Mouse (Mus musculus): ENCODE results near the gene Selenot. TPM values are rescaled to one million over a fixed set of nuclear protein-coding genes. Genes with fewer than 3 reads are reported as not detected.
A peak's percentile ranks its signal among the peaks of the same experiment; 100 is the strongest.
"Not testable (repeated sequence)": the region's sequence is repeated elsewhere in the genome, so short reads cannot be mapped to it uniquely, and the experiment has no call there.

The Selenot gene
- total RNA-seq, 2 experiments from 2014 or later: 119 to 136 TPM

DNA sequence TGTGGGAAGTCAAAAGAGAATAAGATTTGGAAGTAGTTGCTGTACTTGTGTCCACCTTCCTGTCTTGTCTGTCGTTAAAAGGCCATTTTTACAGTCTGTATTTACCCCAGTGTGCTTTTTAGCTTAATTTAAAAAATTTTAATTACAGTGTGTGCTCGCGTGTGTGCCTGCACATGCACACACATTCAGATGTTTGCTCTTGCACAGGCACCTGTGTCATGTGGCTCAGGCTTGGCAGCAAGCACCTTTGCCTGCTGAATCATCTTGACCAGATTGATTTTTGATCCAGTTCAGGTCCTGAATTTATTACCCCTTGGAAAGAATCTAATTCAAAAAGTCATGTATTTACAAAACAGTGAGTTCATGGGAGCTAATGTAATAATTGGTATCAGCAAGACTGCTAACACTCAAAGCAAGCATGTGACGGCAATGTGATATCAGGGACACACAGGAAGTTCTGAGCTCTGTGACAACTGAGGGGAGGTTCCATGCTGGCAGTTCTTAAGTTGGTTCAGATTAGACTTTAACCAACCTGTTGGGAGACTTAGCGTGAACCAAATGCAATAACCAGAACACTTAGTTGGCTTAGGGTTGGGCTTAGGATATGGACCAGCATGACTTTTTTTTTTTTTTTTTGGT, 6.5 kb downstream of the Selenot start:
- no peak overlapping the region for H3K4me3 ChIP-seq
- H3K27ac ChIP-seq: peak overlapping the region; percentile 0; the same call in 1 of the 2 replicates
- intact Hi-C loops (cut with DNase I): no loop called here
- TF ChIP-seq CTCF (IDR thresholded peaks at IDR 0.05): no peak
- no peak for DNase-seq

DNA sequence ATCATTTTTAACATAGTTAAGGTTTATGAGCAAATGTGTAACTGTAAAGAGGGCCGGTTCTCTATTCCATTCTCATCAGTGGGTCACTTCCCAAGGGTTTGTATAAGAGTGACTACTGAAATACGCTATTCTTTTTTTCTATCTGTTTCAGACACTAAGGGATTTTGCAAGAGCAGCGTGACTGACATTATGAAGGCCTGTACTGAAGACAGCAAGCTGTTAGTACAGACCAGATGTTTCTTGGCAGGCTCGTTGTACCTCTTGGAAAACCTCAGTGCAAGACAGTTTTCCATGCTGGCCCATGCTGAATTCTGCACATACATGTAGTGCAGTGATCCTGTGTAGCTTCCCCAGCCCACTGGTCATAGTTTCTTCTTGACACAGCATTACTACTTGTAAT, 14.1 kb downstream of the Selenot start:
- intact Hi-C loops (cut with DNase I); DNase-seq; H3K27ac ChIP-seq; H3K4me3 ChIP-seq: not testable (repeated sequence)

DNA sequence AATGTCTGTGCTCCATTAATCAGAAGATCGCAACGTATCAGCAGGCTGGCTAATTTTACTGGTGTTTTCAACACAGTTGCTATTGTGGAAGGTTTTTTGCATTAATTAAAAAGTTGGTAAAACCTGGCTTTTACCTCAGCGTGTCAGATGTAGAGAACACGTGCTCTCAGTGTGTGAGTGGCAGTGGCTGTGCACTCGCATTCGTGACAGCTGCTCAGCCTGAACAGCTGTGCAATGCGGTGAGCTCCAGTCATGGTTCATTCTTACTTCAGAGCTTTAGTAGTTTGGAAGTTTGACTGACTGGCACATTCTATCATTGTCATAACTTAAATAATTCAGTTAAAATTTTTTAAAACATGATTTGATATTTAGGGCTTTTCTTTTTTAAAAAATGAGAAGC, 16.2 kb downstream of the Selenot start:
- H3K27ac ChIP-seq; DNase-seq; intact Hi-C loops (cut with DNase I); H3K4me3 ChIP-seq: not testable (repeated sequence)

DNA sequence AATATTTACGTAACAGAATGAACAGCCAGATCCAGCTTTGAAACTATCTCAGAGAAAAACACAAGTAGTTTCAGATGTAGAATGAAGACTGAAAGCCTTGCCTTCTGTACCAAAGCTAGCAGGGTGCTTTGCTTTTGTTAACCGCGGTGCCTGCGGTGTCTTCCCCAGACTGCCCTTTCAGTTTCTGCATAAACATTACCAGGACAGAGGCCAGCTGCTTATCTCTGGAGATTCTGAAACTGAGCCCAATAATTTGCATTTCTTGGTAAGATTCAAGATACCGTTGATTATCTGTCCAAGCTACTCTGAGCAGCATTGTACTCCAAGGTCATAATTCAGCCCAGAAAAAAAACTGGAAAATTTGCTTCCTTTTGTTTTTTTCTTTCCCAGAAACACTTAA, 17.2 kb downstream of the Selenot start:
- H3K4me3 ChIP-seq: no peak overlapping the region
- intact Hi-C loops (cut with DNase I): no loop called here
- TF ChIP-seq CTCF (IDR thresholded peaks at IDR 0.05): no peak
- H3K27ac ChIP-seq: no peak overlapping the region
- DNase-seq: no peak

DNA sequence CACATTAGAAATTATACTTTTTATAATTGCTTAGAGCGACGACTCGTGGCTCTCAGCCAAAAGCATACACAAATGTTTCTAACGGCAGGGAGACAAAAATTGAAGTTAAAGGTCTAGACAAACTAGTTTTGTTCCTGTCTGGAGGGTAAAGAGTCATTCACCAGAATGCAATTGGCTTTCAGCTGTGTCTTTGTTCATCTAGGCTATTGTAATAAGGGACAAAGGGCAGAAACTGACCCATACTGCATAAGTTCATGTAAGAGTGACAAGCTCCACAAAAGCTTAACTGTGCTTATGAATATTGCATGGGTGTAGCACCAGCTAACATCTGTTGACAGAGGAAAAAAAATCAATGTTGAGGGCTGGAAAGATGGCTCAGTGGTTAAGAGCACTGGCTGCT, 32.1 kb downstream of the Selenot start:
- no peak for TF ChIP-seq CTCF (IDR thresholded peaks at IDR 0.05)
- Histone ChIP-seq H3K4me3 (no peak overlapping the region), H3K27ac (no peak overlapping the region)
- no peak for DNase-seq
- intact Hi-C loops (cut with DNase I): no loop called here

DNA sequence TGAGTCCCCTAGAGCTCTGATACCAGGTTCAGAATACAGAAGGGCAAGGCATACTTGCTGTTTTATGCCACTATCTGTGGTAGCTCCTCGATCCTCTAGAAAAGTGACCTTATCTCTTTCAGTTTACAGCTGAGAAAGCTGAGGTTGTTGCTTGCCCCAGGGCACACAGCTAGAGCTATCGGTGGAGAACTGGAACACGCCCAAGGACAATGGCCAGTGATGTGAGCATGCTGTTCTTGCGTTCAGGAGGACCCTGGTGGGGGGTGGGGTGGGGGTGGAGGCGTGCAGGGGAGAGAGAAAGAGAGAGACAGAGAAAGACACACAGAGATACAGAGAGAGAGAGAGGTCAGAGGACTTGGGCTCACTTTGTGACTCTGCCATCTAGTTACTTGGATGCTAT, 33.5 kb downstream of the Selenot start:
- intact Hi-C loops (cut with DNase I): no loop called here
- no peak for DNase-seq
- Histone ChIP-seq H3K27ac (no peak overlapping the region), H3K4me3 (no peak overlapping the region)
- no peak for TF ChIP-seq CTCF (IDR thresholded peaks at IDR 0.05)

DNA sequence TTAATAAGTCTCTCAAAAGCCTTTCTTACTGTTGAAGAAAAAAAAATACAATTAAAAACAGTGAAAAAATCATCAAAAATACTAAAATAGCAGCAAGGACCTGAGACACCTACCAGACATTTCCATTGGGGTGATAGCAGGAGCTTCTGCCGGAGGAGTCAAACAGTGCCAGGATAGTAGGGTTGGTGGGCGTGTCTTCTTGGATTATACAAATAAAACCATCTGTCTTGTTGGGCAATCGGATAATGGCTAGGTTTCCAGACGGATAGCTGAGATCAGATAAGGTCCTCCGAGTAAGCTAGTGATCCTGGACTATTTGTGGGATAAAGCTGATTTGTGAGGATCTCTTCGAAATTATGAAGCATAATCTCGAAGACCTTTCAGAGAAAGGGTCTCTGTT, 44.6 kb downstream of the Selenot start:
- no peak for DNase-seq
- Histone ChIP-seq H3K27ac (no peak overlapping the region), H3K4me3 (no peak overlapping the region)
- intact Hi-C loops (cut with DNase I): no loop called here
- no peak for TF ChIP-seq CTCF (IDR thresholded peaks at IDR 0.05)

DNA sequence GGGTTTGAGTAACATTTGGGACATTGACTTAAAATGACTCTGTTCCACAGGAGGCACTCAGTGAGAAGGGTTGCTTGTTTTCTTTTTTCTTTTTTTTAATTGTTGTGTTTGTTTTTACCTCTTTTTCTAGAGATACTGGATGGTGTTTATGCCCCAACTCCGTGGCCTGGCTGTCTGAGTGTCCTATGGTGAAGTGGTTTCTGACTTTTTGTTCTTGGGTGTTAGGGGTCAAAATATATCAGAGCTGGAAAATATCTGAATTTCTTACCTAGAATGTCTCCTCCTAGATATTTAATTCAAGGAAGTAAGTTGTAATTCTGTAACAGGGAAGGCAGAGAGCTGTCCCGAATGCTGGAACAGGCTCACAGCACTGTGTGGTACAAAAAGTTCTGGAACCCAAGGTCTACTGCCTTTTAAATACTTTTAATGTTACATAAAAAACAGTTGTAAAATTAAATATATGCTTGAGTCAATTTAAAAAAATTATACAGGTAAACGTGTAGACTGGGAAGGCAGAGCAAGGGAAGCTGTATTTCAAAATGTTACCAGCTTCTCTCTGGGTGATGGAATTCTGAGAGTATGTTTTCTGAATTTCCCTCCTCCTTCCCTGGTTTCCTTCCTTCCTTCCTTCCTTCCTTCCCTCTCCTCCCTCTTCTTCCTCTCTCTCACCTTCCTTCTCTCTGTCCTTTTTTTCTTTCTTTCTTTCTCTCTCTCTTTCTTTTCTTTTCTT, 46.4 kb downstream of the Selenot start:
- intact Hi-C loops (cut with DNase I): no loop called here
- H3K4me3 ChIP-seq: no peak overlapping the region
- no peak for TF ChIP-seq CTCF (IDR thresholded peaks at IDR 0.05)
- DNase-seq: no peak
- H3K27ac ChIP-seq: no peak overlapping the region

DNA sequence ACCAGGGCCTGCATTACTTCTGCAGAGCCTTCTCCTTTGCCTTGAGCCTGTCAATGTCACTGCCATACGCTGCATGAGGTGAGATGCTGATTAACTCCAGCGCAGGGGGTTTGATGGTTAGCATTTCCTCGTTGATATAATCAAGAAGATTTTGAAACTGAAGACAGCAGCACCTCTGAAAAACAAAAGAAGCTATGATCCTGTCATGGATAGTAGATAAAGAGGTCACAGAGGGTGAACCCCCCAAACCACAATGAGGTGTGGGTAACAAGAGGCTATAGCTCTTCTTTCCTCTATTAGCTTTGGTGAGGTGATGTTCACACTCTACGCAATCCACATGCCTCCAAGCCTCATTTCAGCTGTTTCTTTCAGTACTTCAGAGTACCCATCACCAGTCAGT, 48.5 kb downstream of the Selenot start:
- no peak overlapping the region for H3K27ac ChIP-seq
- intact Hi-C loops (cut with DNase I): no loop called here
- H3K4me3 ChIP-seq: no peak overlapping the region
- no peak for DNase-seq
- TF ChIP-seq CTCF (IDR thresholded peaks at IDR 0.05): no peak

DNA sequence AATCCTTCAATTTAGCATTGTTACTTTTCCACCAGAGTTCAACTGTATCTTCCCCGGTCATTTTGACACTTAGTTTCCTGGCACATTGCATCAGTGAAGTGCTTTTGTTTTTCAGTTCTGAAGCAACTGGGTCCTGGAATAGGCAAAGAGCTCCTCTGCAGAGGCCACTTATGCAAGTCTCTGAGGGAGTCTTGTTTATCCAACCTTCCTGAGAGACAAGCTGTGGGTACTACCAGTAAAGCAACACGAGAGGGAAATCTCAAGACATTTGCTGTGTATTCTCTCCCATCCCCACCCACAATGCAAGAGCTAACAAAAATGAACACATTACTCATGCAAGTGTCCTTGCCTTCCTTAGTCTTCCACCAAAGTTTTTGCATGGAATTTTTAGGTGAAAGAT, 55.3 kb downstream of the Selenot start:
- no peak for DNase-seq
- no peak for TF ChIP-seq CTCF (IDR thresholded peaks at IDR 0.05)
- Histone ChIP-seq H3K27ac (no peak overlapping the region), H3K4me3 (no peak overlapping the region)
- intact Hi-C loops (cut with DNase I): no loop called here

DNA sequence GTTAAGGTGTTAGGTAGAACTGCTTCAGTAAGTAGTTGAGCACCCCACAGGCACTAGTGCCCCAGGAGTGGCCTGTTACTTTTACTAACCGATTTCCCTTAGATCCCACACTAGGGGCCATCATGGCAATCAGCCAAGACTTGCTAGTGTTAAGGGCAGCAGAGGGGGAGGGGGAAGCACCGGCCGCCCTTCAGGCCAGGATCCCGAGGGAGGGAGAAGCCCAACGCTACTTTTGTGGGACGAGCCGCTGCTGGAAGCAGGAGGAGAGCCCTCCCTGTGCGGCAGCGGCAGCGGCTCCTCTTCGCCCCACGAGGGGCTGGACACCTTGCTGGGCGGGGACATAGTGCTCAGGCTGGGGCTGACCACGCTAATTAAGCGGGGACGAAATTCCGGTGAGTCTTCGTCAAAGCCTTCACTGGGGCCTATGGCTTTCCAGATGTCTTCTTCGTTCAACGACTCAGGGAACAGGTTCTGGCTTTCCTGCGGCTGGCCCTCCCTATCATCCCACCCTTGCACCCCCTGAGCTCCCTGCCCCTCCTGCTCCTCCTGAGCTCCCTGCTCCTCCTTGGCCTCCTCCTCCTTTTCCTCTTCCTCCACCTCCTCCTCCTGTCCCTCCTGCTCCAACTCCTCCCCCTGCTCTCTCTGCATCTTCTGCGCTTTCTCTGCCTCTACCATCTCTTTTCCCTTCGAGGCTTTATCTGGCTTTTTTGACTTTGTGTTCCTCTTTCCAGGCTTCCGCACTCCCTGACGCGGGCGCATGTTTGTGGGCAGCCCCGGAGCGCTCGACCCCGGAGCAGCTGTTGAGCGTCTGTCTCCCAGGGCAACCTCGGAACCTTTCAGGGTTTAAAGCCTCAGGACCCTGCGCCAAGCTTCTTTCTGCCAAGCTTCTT, 60.2 kb downstream of the Selenot start, which contains the start of gene Erich6:
Erich6 (minus strand) TSS at position 802 of the 890 bp plus-strand sequence.
- 0 out of 2 replicates have a peak within 1 kb of the TSS, but pooled peaks have one; percentile 31 for H3K27ac ChIP-seq
- DNase-seq: peak; percentile 29
- intact Hi-C loops (cut with DNase I): no loop called here
- H3K4me3 ChIP-seq: peak within 1 kb of the TSS; percentile 71
- no peak for TF ChIP-seq CTCF (IDR thresholded peaks at IDR 0.05)

Other genes starting within 250 kb of the Selenot start
- 10 to 100 TPM; 22.6 to 22.9 TPM for gene Tsc22d2, start 161.9 kb upstream of the Selenot start, total RNA-seq (2021)
- gene Eif2a, start 50.8 kb upstream of the Selenot start, total RNA-seq (2021): 10 to 100 TPM; 48.9 to 54.8 TPM
- 1 to 10 TPM; 6.4 to 8.0 TPM for gene Serp1, start 50.7 kb upstream of the Selenot start, total RNA-seq (2021)
- not detected for gene Erich6, start 60.6 kb downstream of the Selenot start, total RNA-seq (2021)
- 10 to 100 TPM in 1 of 2 experiments, 1 to 10 TPM in 1; 8.3 to 11.8 TPM for gene Siah2, start 115.8 kb downstream of the Selenot start, total RNA-seq (2021)
- gene Mindy4b-ps, start 245.7 kb downstream of the Selenot start, total RNA-seq (2021): not detected

Data from gastrocnemius, adult 2 months (tissue).